Mouse (Mus musculus): ENCODE results near the gene Adam33. TPM values are rescaled to one million over a fixed set of nuclear protein-coding genes. Genes with fewer than 3 reads are reported as not detected.

The Adam33 gene
- total and polyA plus RNA-seq, 3 experiments, result 0.17 to 0.21 TPM; not detected in 1

- peaks cover 11% of the 10 kb centered on the region for H3K27me3 ChIP-seq (replicated peaks)
- dilution Hi-C loops (cut with MboI; ENCODE audit: extremely low pct_ligation_motif_present, extremely low pct_unique_long_range_greater_than_20kb, low sequenced_read_pairs) (no loop called here), in situ Hi-C loops (cut with MboI; ENCODE audit: low pct_ligation_motif_present, low pct_unique_long_range_greater_than_20kb, low sequenced_read_pairs) (loop anchor here (25.0 kb wide), 1 partner anchor 425 kb away; no protein-coding TSS in a partner anchor)
- TF ChIP-seq E2F4 (IDR thresholded peaks at IDR 0.05; ENCODE audit: insufficient replicate concordance, low read depth, low read length), result no peak
- H3K36me3 ChIP-seq (replicated peaks in 1 of 2; ENCODE audit: control insufficient read depth in 1 of 2, insufficient read depth in 1 of 2, low read length in 1 of 2), result no peaks in the 10 kb centered on the region
- no peaks in the 10 kb centered on the region for H3K9me3 ChIP-seq (replicated peaks; ENCODE audit: low read length)
- H3K4me2 ChIP-seq (ENCODE audit: insufficient read depth, low read depth, poor library complexity, severe bottlenecking), result no peak within 1 kb of the TSS
- no peak for DNase-seq (ENCODE audit: extremely low read depth)
- H3K4me3 ChIP-seq (replicated peaks in 1 of 3; ENCODE audit: low read depth in 2 of 3, low read length in 2 of 3, poor library complexity in 1 of 3), result no peak within 1 kb of the TSS
- no peak within 1 kb of the TSS for H3K27ac ChIP-seq (ENCODE audit: insufficient read depth, low read depth)
- no peak within 1 kb of the TSS for H3K9ac ChIP-seq (ENCODE audit: insufficient read depth, low read depth)
- H3K4me1 ChIP-seq (ENCODE audit: control insufficient read depth in 1 of 2, insufficient read depth in 2 of 2), result peaks cover 0 to 4% of the 10 kb centered on the region in 2 experiments; a peak in 2 of 4 replicates
- no peaks in the 10 kb centered on the region for H3K79me2 ChIP-seq (replicated peaks; ENCODE audit: control insufficient read depth, extremely low read depth, insufficient read depth, poor library complexity, severe bottlenecking)
These were observed 23.2 kb upstream of the Adam33 start, which contains the start of gene Siglec1 for GRCm38 (mm10) chr2:131086667-131087390. TSS of gene Siglec1 (minus strand) at chr2:131086765.

- no peaks in the 10 kb centered on the region for H3K36me3 ChIP-seq (replicated peaks in 1 of 2; ENCODE audit: control insufficient read depth in 1 of 2, insufficient read depth in 1 of 2, low read length in 1 of 2)
These were observed 20.6 kb upstream of the Adam33 start for GRCm38 (mm10) chr2:131084206-131084605.

GRCm38 (mm10) chr2:131080507-131080906 lies 16.9 kb upstream of the Adam33 start:
- in situ Hi-C loops (cut with MboI; ENCODE audit: low pct_ligation_motif_present, low pct_unique_long_range_greater_than_20kb, low sequenced_read_pairs) (loop anchor here (25.0 kb wide), 1 partner anchor 432 kb away; no protein-coding TSS in a partner anchor), dilution Hi-C loops (cut with MboI; ENCODE audit: extremely low pct_ligation_motif_present, extremely low pct_unique_long_range_greater_than_20kb, low sequenced_read_pairs) (no loop called here)
- Histone ChIP-seq H3K27me3 (replicated peaks) (peaks cover 71% of the 10 kb centered on the region), H3K4me2 (ENCODE audit: insufficient read depth, low read depth, poor library complexity, severe bottlenecking) (no peak overlapping the region), H3K4me1 (ENCODE audit: control insufficient read depth in 1 of 2, insufficient read depth in 2 of 2) (no peaks in the 10 kb centered on the region), H3K79me2 (replicated peaks; ENCODE audit: control insufficient read depth, extremely low read depth, insufficient read depth, poor library complexity, severe bottlenecking) (no peaks in the 10 kb centered on the region), H3K4me3 (replicated peaks in 1 of 3; ENCODE audit: low read depth in 2 of 3, low read length in 2 of 3, poor library complexity in 1 of 3) (no peak overlapping the region), H3K9ac (ENCODE audit: insufficient read depth, low read depth) (no peak overlapping the region), H3K9me3 (replicated peaks; ENCODE audit: low read length) (no peaks in the 10 kb centered on the region), H3K36me3 (replicated peaks in 1 of 2; ENCODE audit: control insufficient read depth in 1 of 2, insufficient read depth in 1 of 2, low read length in 1 of 2) (no peaks in the 10 kb centered on the region), H3K27ac (ENCODE audit: insufficient read depth, low read depth) (no peak overlapping the region)
- no peak for TF ChIP-seq ZMIZ1 (IDR thresholded peaks at IDR 0.05; ENCODE audit: low read depth, low read length)
- no peak for TF ChIP-seq SIN3A (IDR thresholded peaks at IDR 0.05; ENCODE audit: low read length)
- no peak for TF ChIP-seq ZKSCAN1 (IDR thresholded peaks at IDR 0.05; ENCODE audit: borderline replicate concordance, low read depth, low read length)
- TF ChIP-seq ZC3H11A (IDR thresholded peaks at IDR 0.05; ENCODE audit: low read depth, low read length), result no peak
- TF ChIP-seq CTCF (conservative IDR thresholded peaks at IDR 0.05 in 1 of 2, IDR thresholded peaks at IDR 0.05 in 1 of 2; ENCODE audit: low read depth in 2 of 2, low read length in 2 of 2), result no peak
- no peak for TF ChIP-seq MYC (IDR thresholded peaks at IDR 0.05; ENCODE audit: low read depth, low read length)
- TF ChIP-seq NRF1 (IDR thresholded peaks at IDR 0.05; ENCODE audit: low read depth, low read length), result no peak
- TF ChIP-seq NELFE (IDR thresholded peaks at IDR 0.05; ENCODE audit: low read depth, low read length), result no peak
- TF ChIP-seq MAFK (IDR thresholded peaks at IDR 0.05; ENCODE audit: insufficient replicate concordance, low read length), result no peak
- TF ChIP-seq MEF2A (IDR thresholded peaks at IDR 0.05; ENCODE audit: borderline replicate concordance, low read depth, low read length), result no peak
- TF ChIP-seq BHLHE40 (IDR thresholded peaks at IDR 0.05; ENCODE audit: low read depth, low read length), result no peak
- no peak for TF ChIP-seq UBTF (IDR thresholded peaks at IDR 0.05; ENCODE audit: low read depth, low read length)
- TF ChIP-seq SMC3 (IDR thresholded peaks at IDR 0.05; ENCODE audit: low read depth, low read length), result no peak
- TF ChIP-seq RAD21 (IDR thresholded peaks at IDR 0.05; ENCODE audit: low read depth, low read length), result no peak
- no peak for TF ChIP-seq CHD2 (IDR thresholded peaks at IDR 0.05; ENCODE audit: low read length)
- no peak for TF ChIP-seq ZNF384 (IDR thresholded peaks at IDR 0.05; ENCODE audit: low read depth, low read length)
- no peak for DNase-seq (ENCODE audit: extremely low read depth)

More at GRCm38 (mm10) chr2:131084206-131084605, 20.6 kb upstream of the Adam33 start:
- Histone ChIP-seq H3K4me1 (ENCODE audit: control insufficient read depth in 1 of 2, insufficient read depth in 2 of 2) (no peaks in the 10 kb centered on the region), H3K4me3 (replicated peaks in 1 of 3; ENCODE audit: low read depth in 2 of 3, low read length in 2 of 3, poor library complexity in 1 of 3) (no peak overlapping the region), H3K4me2 (ENCODE audit: insufficient read depth, low read depth, poor library complexity, severe bottlenecking) (no peak overlapping the region), H3K9me3 (replicated peaks; ENCODE audit: low read length) (no peaks in the 10 kb centered on the region), H3K9ac (ENCODE audit: insufficient read depth, low read depth) (no peak overlapping the region), H3K27ac (ENCODE audit: insufficient read depth, low read depth) (no peak overlapping the region), H3K27me3 (replicated peaks) (peaks cover 35% of the 10 kb centered on the region), H3K79me2 (replicated peaks; ENCODE audit: control insufficient read depth, extremely low read depth, insufficient read depth, poor library complexity, severe bottlenecking) (no peaks in the 10 kb centered on the region)
- TF ChIP-seq TBP (conservative IDR thresholded peaks at IDR 0.05; ENCODE audit: low read depth, low read length) (no peak), SMC3 (IDR thresholded peaks at IDR 0.05; ENCODE audit: low read depth, low read length) (no peak), ZNF384 (IDR thresholded peaks at IDR 0.05; ENCODE audit: low read depth, low read length) (no peak), UBTF (IDR thresholded peaks at IDR 0.05; ENCODE audit: low read depth, low read length) (no peak), EP300 (IDR thresholded peaks at IDR 0.05; ENCODE audit: low read length) (no peak), MAX (IDR thresholded peaks at IDR 0.05; ENCODE audit: low read length) (no peak), CTCF (conservative IDR thresholded peaks at IDR 0.05 in 1 of 2, IDR thresholded peaks at IDR 0.05 in 1 of 2; ENCODE audit: low read depth in 2 of 2, low read length in 2 of 2) (no peak), POLR2AphosphoS2 (IDR thresholded peaks at IDR 0.05; ENCODE audit: low read depth, low read length) (no peak), CHD2 (IDR thresholded peaks at IDR 0.05; ENCODE audit: low read length) (no peak), SIN3A (IDR thresholded peaks at IDR 0.05; ENCODE audit: low read length) (no peak), ZKSCAN1 (IDR thresholded peaks at IDR 0.05; ENCODE audit: borderline replicate concordance, low read depth, low read length) (no peak), HCFC1 (IDR thresholded peaks at IDR 0.05; ENCODE audit: low read depth, low read length) (no peak), BHLHE40 (IDR thresholded peaks at IDR 0.05; ENCODE audit: low read depth, low read length) (no peak), ETS1 (conservative IDR thresholded peaks at IDR 0.05; ENCODE audit: low read depth, low read length) (no peak), MAFK (IDR thresholded peaks at IDR 0.05; ENCODE audit: insufficient replicate concordance, low read length) (no peak), RAD21 (IDR thresholded peaks at IDR 0.05; ENCODE audit: low read depth, low read length) (no peak), MYC (IDR thresholded peaks at IDR 0.05; ENCODE audit: low read depth, low read length) (no peak), POLR2A (IDR thresholded peaks at IDR 0.05; ENCODE audit: low read depth, low read length) (no peak), GABPA (IDR thresholded peaks at IDR 0.05; ENCODE audit: insufficient replicate concordance, low read depth, low read length) (no peak)
- in situ Hi-C loops (cut with MboI; ENCODE audit: low pct_ligation_motif_present, low pct_unique_long_range_greater_than_20kb, low sequenced_read_pairs), result loop anchor here (25.0 kb wide), 1 partner anchor 428 kb away; no protein-coding TSS in a partner anchor
- dilution Hi-C loops (cut with MboI; ENCODE audit: extremely low pct_ligation_motif_present, extremely low pct_unique_long_range_greater_than_20kb, low sequenced_read_pairs), result no loop called here
- DNase-seq (ENCODE audit: extremely low read depth), result no peak

Measured in CH12.LX (cell line).